Mouse (Mus musculus): ENCODE measurements around the gene Tor1aip2. TPM values are rescaled to one million over a fixed set of nuclear protein-coding genes. Genes with fewer than 3 reads are reported as not detected.

Tor1aip2 gene
- polyA plus RNA-seq, 1 experiment from 2014 or later = 121 TPM

GRCm38 (mm10) chr1:156107424-156107823 lies 72.2 kb downstream of the Tor1aip2 start:
- WGBS = 71% methylated on average over 2 of the region's 2 CpGs
- TF ChIP-seq CTCF (IDR thresholded peaks at IDR 0.05; ENCODE audit: low read depth) = no peak
- Histone ChIP-seq H3K27ac (ENCODE audit: low read depth) (no peak overlapping the region), H3K27me3 (ENCODE audit: insufficient read depth, low read length) (no peaks in the 10 kb centered on the region), H3K4me2 (no peak overlapping the region), H3K4me3 (ENCODE audit: low read depth, low read length) (no peak overlapping the region), H3K9me3 (ENCODE audit: low read depth, low read length) (no peaks in the 10 kb centered on the region), H3K36me3 (ENCODE audit: insufficient read depth) (no peaks in the 10 kb centered on the region), H3K9ac (no peak overlapping the region), H3K4me1 (ENCODE audit: insufficient read depth) (no peaks in the 10 kb centered on the region)
- no peak for DNase-seq
- ATAC-seq (ENCODE audit: insufficient read depth) = no peak

- 53% methylated on average over 10 of the region's 10 CpGs for WGBS
- no peaks in the 10 kb centered on the region for H3K9me3 ChIP-seq (ENCODE audit: low read depth, low read length)
- no peaks in the 10 kb centered on the region for H3K36me3 ChIP-seq (ENCODE audit: insufficient read depth)
- no peaks in the 10 kb centered on the region for H3K27me3 ChIP-seq (ENCODE audit: insufficient read depth, low read length)
- H3K4me2 ChIP-seq = no peak overlapping the region
- H3K9ac ChIP-seq = no peak overlapping the region
- DNase-seq (peak; percentile 19), ATAC-seq (ENCODE audit: insufficient read depth) (no peak; the same call in 1 of the 2 replicates)
- H3K27ac ChIP-seq (ENCODE audit: low read depth) = no peak overlapping the region
- no peak for TF ChIP-seq CTCF (IDR thresholded peaks at IDR 0.05; ENCODE audit: low read depth)
- H3K4me1 ChIP-seq (ENCODE audit: insufficient read depth) = no peaks in the 10 kb centered on the region
- no peak overlapping the region for H3K4me3 ChIP-seq (ENCODE audit: low read depth, low read length)
Measured at GRCm38 (mm10) chr1:156108400-156108799, 73.2 kb downstream of the Tor1aip2 start.

- ATAC-seq (ENCODE audit: insufficient read depth) (no peak), DNase-seq (peak; percentile 24)
- 72% methylated on average over 9 of the region's 9 CpGs for WGBS
- Histone ChIP-seq H3K9me3 (ENCODE audit: low read depth, low read length) (no peaks in the 10 kb centered on the region), H3K27me3 (ENCODE audit: insufficient read depth, low read length) (no peaks in the 10 kb centered on the region), H3K9ac (no peak overlapping the region), H3K4me3 (ENCODE audit: low read depth, low read length) (no peak overlapping the region), H3K4me2 (no peak overlapping the region), H3K27ac (ENCODE audit: low read depth) (no peak overlapping the region), H3K4me1 (ENCODE audit: insufficient read depth) (no peaks in the 10 kb centered on the region), H3K36me3 (ENCODE audit: insufficient read depth) (no peaks in the 10 kb centered on the region)
- peak; percentile 43 for TF ChIP-seq CTCF (IDR thresholded peaks at IDR 0.05; ENCODE audit: low read depth)
Measured at GRCm38 (mm10) chr1:156111090-156111489, 75.9 kb downstream of the Tor1aip2 start.

- ATAC-seq (ENCODE audit: insufficient read depth) (no peak), DNase-seq (no peak)
- no peaks in the 10 kb centered on the region for H3K4me1 ChIP-seq (ENCODE audit: insufficient read depth)
- no peaks in the 10 kb centered on the region for H3K27me3 ChIP-seq (ENCODE audit: insufficient read depth, low read length)
- no peaks in the 10 kb centered on the region for H3K36me3 ChIP-seq (ENCODE audit: insufficient read depth)
- H3K9ac ChIP-seq = no peak overlapping the region
- no peak overlapping the region for H3K27ac ChIP-seq (ENCODE audit: low read depth)
- no peak overlapping the region for H3K4me3 ChIP-seq (ENCODE audit: low read depth, low read length)
- no peak for TF ChIP-seq CTCF (IDR thresholded peaks at IDR 0.05; ENCODE audit: low read depth)
- H3K9me3 ChIP-seq (ENCODE audit: low read depth, low read length) = no peaks in the 10 kb centered on the region
- H3K4me2 ChIP-seq = no peak overlapping the region
- 16% methylated on average over 12 of the region's 12 CpGs for WGBS
Measured at GRCm38 (mm10) chr1:156111728-156112127, 76.5 kb downstream of the Tor1aip2 start.

GRCm38 (mm10) chr1:156112142-156112541 lies 76.9 kb downstream of the Tor1aip2 start:
- 49% methylated on average over 7 of the region's 7 CpGs for WGBS
- H3K36me3 ChIP-seq (ENCODE audit: insufficient read depth) = no peaks in the 10 kb centered on the region
- H3K4me2 ChIP-seq = no peak overlapping the region
- no peaks in the 10 kb centered on the region for H3K9me3 ChIP-seq (ENCODE audit: low read depth, low read length)
- H3K9ac ChIP-seq = no peak overlapping the region
- no peak overlapping the region for H3K4me3 ChIP-seq (ENCODE audit: low read depth, low read length)
- no peaks in the 10 kb centered on the region for H3K27me3 ChIP-seq (ENCODE audit: insufficient read depth, low read length)
- no peak overlapping the region for H3K27ac ChIP-seq (ENCODE audit: low read depth)
- H3K4me1 ChIP-seq (ENCODE audit: insufficient read depth) = no peaks in the 10 kb centered on the region
- DNase-seq = no peak
- TF ChIP-seq CTCF (IDR thresholded peaks at IDR 0.05; ENCODE audit: low read depth) = no peak
- ATAC-seq (ENCODE audit: insufficient read depth) = no peak

- TF ChIP-seq CTCF (IDR thresholded peaks at IDR 0.05; ENCODE audit: low read depth) = no peak
- 71% methylated on average over 8 of the region's 8 CpGs for WGBS
- H3K27ac ChIP-seq (ENCODE audit: low read depth) = no peak overlapping the region
- H3K36me3 ChIP-seq (ENCODE audit: insufficient read depth) = no peaks in the 10 kb centered on the region
- no peaks in the 10 kb centered on the region for H3K27me3 ChIP-seq (ENCODE audit: insufficient read depth, low read length)
- ATAC-seq (ENCODE audit: insufficient read depth) (no peak), DNase-seq (no peak)
- H3K4me3 ChIP-seq (ENCODE audit: low read depth, low read length) = no peak overlapping the region
- H3K4me2 ChIP-seq = no peak overlapping the region
- H3K9ac ChIP-seq = no peak overlapping the region
- no peaks in the 10 kb centered on the region for H3K9me3 ChIP-seq (ENCODE audit: low read depth, low read length)
- no peaks in the 10 kb centered on the region for H3K4me1 ChIP-seq (ENCODE audit: insufficient read depth)
Measured at GRCm38 (mm10) chr1:156113884-156114499, 78.8 kb downstream of the Tor1aip2 start.

- Histone ChIP-seq H3K4me1 (ENCODE audit: insufficient read depth) (no peaks in the 10 kb centered on the region), H3K4me2 (no peak overlapping the region), H3K9ac (no peak overlapping the region), H3K36me3 (ENCODE audit: insufficient read depth) (no peaks in the 10 kb centered on the region), H3K27me3 (ENCODE audit: insufficient read depth, low read length) (no peaks in the 10 kb centered on the region), H3K9me3 (ENCODE audit: low read depth, low read length) (no peaks in the 10 kb centered on the region), H3K4me3 (ENCODE audit: low read depth, low read length) (no peak overlapping the region), H3K27ac (ENCODE audit: low read depth) (no peak overlapping the region)
- no peak for TF ChIP-seq CTCF (IDR thresholded peaks at IDR 0.05; ENCODE audit: low read depth)
- WGBS = 31% methylated on average over 3 of the region's 3 CpGs
- ATAC-seq (ENCODE audit: insufficient read depth) (no peak), DNase-seq (no peak)
Measured at GRCm38 (mm10) chr1:156116770-156117169, 81.6 kb downstream of the Tor1aip2 start.

Other genes starting within 250 kb of the Tor1aip2 start
- 18.2 and 19.7 TPM in 2 replicates for gene Qsox1, start 222.5 kb upstream of the Tor1aip2 start, polyA plus RNA-seq (2014; fragmentation: Nextera tagmentation; extraction: Ambion mirVana)
- 12.6 and 12.8 TPM in 2 replicates for gene Cep350, start 62.1 kb upstream of the Tor1aip2 start, polyA plus RNA-seq (2014; fragmentation: Nextera tagmentation; extraction: Ambion mirVana)
- 45.9 and 47.6 TPM in 2 replicates for gene Tor1aip1, start 1.1 kb downstream of the Tor1aip2 start, polyA plus RNA-seq (2014; fragmentation: Nextera tagmentation; extraction: Ambion mirVana)
- gene Fam163a, start 169.6 kb downstream of the Tor1aip2 start, polyA plus RNA-seq (2014; fragmentation: Nextera tagmentation; extraction: Ambion mirVana) = 1.0 and 1.2 TPM in 2 replicates